Comparison of ENCODE assay signal across 9 mouse cellular contexts in genomic region chr5:151651411-151651784, GRCm38 (mm10). TPM values are rescaled to one million over a fixed set of nuclear protein-coding genes. Genes with fewer than 3 reads are reported as not detected.
DNase-seq lines count a peak whose midpoint lies in the region; ATAC-seq and TF ChIP-seq lines count a peak whose summit lies in the region.
"Had no signal": no experiment of that assay in that cellular context is flagged by ENCODE, and none has a peak within 500 bp of the region (broad histone marks: within the 10 kb centered on the region; RNA-seq: fewer than 3 reads in every experiment).

No protein-coding gene starts in this region.

- peak overlapping the region; percentile 62; the same call in 1 of the 2 replicates for H3K4me2 ChIP-seq in hindbrain, embryonic 11.5 days (replicated peaks; ENCODE audit: low read depth, low read length)

- H3K4me3 ChIP-seq in heart, embryonic 10.5 days = peak overlapping the region; percentile 84
- H3K4me3 ChIP-seq in E14TG2a.4 (replicated peaks; ENCODE audit: low read length) (peak overlapping the region; percentile 94), macrophage (ENCODE audit: inconsistent target) (peak overlapping the region; percentile 92; the same call in 1 of the 2 replicates)
- H3K4me3 ChIP-seq in hindbrain, embryonic 11.5 days (ENCODE audit: low read depth, low read length) = no peak overlapping the region; the same call in 1 of the 2 replicates

- H3K4me1 ChIP-seq in heart, embryonic 10.5 days = peaks cover 2% of the 10 kb centered on the region; the same call in 1 of the 2 replicates
- H3K4me1 ChIP-seq in E14TG2a.4 (replicated peaks; ENCODE audit: low read depth, low read length) = peaks cover 9% of the 10 kb centered on the region
- no peaks in the 10 kb centered on the region; the same call in 1 of the 2 replicates for H3K4me1 ChIP-seq in hindbrain, embryonic 11.5 days (replicated peaks; ENCODE audit: control insufficient read depth, insufficient read depth, low read length)

- H3K9ac ChIP-seq in hindbrain, embryonic 11.5 days (ENCODE audit: low read depth, low read length) = no peak overlapping the region; the same call in 1 of the 2 replicates

- H3K27me3 ChIP-seq in heart, embryonic 10.5 days (ENCODE audit: insufficient read depth, poor library complexity, severe bottlenecking) = no peaks in the 10 kb centered on the region
- H3K27me3 ChIP-seq in E14TG2a.4 (ENCODE audit: insufficient read depth, low read length) = no peaks in the 10 kb centered on the region
- H3K27me3 ChIP-seq in hindbrain, embryonic 11.5 days (ENCODE audit: control insufficient read depth, insufficient read depth, low read length) = no peaks in the 10 kb centered on the region

- H3K79me2 ChIP-seq in macrophage (ENCODE audit: inconsistent target) = peaks cover 11% of the 10 kb centered on the region; the same call in 1 of the 2 replicates

- ATAC-seq in hindbrain, embryonic 11.5 days (ENCODE audit: low FRiP score) = no peak; the same call in 1 of the 2 replicates
- ATAC-seq in megakaryocyte-erythroid progenitor cell, adult 5-6 weeks (replicated peaks; ENCODE audit: low FRiP score, low TSS enrichment, poor library complexity, severe bottlenecking) = no peak

- H3K27ac ChIP-seq in heart, embryonic 10.5 days = peak overlapping the region; percentile 95
- H3K27ac ChIP-seq in hindbrain, embryonic 11.5 days (ENCODE audit: low read depth, low read length) = no peak overlapping the region
- no peak overlapping the region for H3K27ac ChIP-seq in macrophage

- no peak for DNase-seq in heart, embryonic 10.5 days (ENCODE audit: low spot score)
- DNase-seq in heart, adult 8-10 months (ENCODE audit: low spot score) = no peak
- DNase-seq in hindbrain, embryonic 11.5 days (ENCODE audit: low spot score) = no peak
- DNase-seq in right cerebral cortex, postnatal 25 days = no peak
- no peak for DNase-seq in thymus, postnatal 10 days (ENCODE audit: low spot score in 2 of 2)

- H3K9me3 ChIP-seq in heart, embryonic 10.5 days = no peaks in the 10 kb centered on the region
- no peaks in the 10 kb centered on the region for H3K9me3 ChIP-seq in E14TG2a.4 (ENCODE audit: low read length)
- H3K9me3 ChIP-seq in hindbrain, embryonic 11.5 days (ENCODE audit: control insufficient read depth, low read length) = no peaks in the 10 kb centered on the region

- TF ChIP-seq CTCF in E14TG2a.4 (conservative IDR thresholded peaks at IDR 0.05; ENCODE audit: low read length) = no peak

- peaks cover 32% of the 10 kb centered on the region for H3K36me3 ChIP-seq in heart, embryonic 10.5 days
- peaks cover 33% of the 10 kb centered on the region for H3K36me3 ChIP-seq in E14TG2a.4 (ENCODE audit: insufficient read depth, low read length)
- 0 out of 2 replicates have a peak, but pooled peaks cover 3% of the 10 kb centered on the region for H3K36me3 ChIP-seq in hindbrain, embryonic 11.5 days (ENCODE audit: control insufficient read depth, insufficient read depth, low read length)
- peaks cover 23% of the 10 kb centered on the region for H3K36me3 ChIP-seq in macrophage (ENCODE audit: inconsistent target)

- 67% methylated on average over 3 of the region's 3 CpGs for WGBS in heart, embryonic 10.5 days
- 68% methylated on average over 3 of the region's 3 CpGs for WGBS in hindbrain, embryonic 11.5 days
- WGBS in macrophage (ENCODE audit: missing documents) = 60% methylated on average over 3 of the region's 3 CpGs

RNA-seq across cellular contexts. Expression of gene Rfc3, which starts 0.4 kb away (rescaled TPM):
- 72.1 and 107 TPM in 2 replicates for polyA plus RNA-seq in heart, embryonic 10.5 days (2016; fragmentation: Nextera tagmentation; extraction: Ambion mirVana)
- 1 to 10 TPM; 4.4 to 6.1 (median 4.7) TPM for total RNA-seq in heart, adult 8-10 months (2022)
- polyA plus RNA-seq in hindbrain, embryonic 11.5 days (2014; fragmentation: Nextera tagmentation; extraction: Ambion mirVana) = 118 and 122 TPM in 2 replicates
- 10 to 100 TPM in 21 of 26 experiments, 1 to 10 TPM in 5; 2.5 to 46.7 (median 19.3) TPM for total RNA-seq in macrophage (2018; cell fraction: chromatin; rRNA removed)
- total RNA-seq in macrophage (2018; cell fraction: cytosol; rRNA removed) = 10 to 100 TPM in 24 of 26 experiments, 1 to 10 TPM in 2; 8.9 to 25.3 (median 19.0) TPM
- 10 to 100 TPM in 21 of 26 experiments, 1 to 10 TPM in 5; 2.6 to 41.5 (median 13.7) TPM for total RNA-seq in macrophage (2018; cell fraction: nucleus; rRNA removed)
- 15.2 to 30.8 TPM (median 15.6 TPM) in 3 replicates for polyA plus RNA-seq in macrophage (2018)
- 93.8 and 99.5 TPM in 2 replicates for total RNA-seq in megakaryocyte-erythroid progenitor cell, adult 5-6 weeks (2014; fragmentation: Nextera tagmentation)
- total RNA-seq in megakaryocyte-erythroid progenitor cell, adult 5-6 weeks (2017) = 54.0 and 56.5 TPM in 2 replicates

RNA-seq across cellular contexts. Expression of gene Vmn2r18, which starts 45.6 kb away (rescaled TPM):
- not detected in 2 replicates for polyA plus RNA-seq in heart, embryonic 10.5 days (2016; fragmentation: Nextera tagmentation; extraction: Ambion mirVana)
- total RNA-seq in heart, adult 8-10 months (2022) = not detected
- 0.10 and 0.11 TPM in 2 replicates for polyA plus RNA-seq in hindbrain, embryonic 11.5 days (2014; fragmentation: Nextera tagmentation; extraction: Ambion mirVana)
- total RNA-seq in macrophage (2018; cell fraction: chromatin; rRNA removed) = under 1 TPM in 1 of 26 experiments, not detected in 25; 0.16 TPM
- under 1 TPM in 1 of 26 experiments, not detected in 25; 0.04 TPM for total RNA-seq in macrophage (2018; cell fraction: cytosol; rRNA removed)
- not detected for total RNA-seq in macrophage (2018; cell fraction: nucleus; rRNA removed)
- not detected in 3 replicates for polyA plus RNA-seq in macrophage (2018)
- not detected in 2 replicates for total RNA-seq in megakaryocyte-erythroid progenitor cell, adult 5-6 weeks (2014; fragmentation: Nextera tagmentation)
- not detected in 2 replicates for total RNA-seq in megakaryocyte-erythroid progenitor cell, adult 5-6 weeks (2017)
- total RNA-seq: adrenal gland, postnatal 36 days had no signal
